Mouse (Mus musculus) adrenal gland, adult 8-10 months (tissue): ENCODE measurements at regions not wholly inside any gene's neighbourhood (a gene's known extent, or its start where the extent isn't known, plus 50 kb on each side); places are given as distances from the start of the nearest gene placed in this dataset.

Experiments used
- DNase-seq: peaks from one replicate; pipeline ENCODE4 v3.0.0; 2022

DNA sequence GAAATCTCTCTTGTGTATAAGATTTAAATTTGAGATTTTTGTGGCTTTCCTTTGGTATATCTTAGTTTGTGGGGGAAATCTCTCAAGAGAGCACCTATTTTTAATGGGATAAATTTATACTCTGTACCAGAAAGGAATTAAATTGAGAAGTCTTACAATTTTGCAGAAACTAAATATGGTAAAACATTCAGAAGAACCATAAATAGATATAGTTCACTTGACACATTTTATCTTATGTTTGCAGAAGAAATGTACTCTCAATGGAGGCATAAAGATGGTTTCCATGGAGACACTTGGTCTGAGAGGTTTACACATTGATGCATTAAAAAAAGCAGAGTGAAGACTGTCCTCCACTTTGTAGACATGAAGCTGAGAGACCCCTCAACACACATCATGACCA is 86.9 kb downstream of the Ndufa10 start:
- DNase-seq, result no peak

DNA sequence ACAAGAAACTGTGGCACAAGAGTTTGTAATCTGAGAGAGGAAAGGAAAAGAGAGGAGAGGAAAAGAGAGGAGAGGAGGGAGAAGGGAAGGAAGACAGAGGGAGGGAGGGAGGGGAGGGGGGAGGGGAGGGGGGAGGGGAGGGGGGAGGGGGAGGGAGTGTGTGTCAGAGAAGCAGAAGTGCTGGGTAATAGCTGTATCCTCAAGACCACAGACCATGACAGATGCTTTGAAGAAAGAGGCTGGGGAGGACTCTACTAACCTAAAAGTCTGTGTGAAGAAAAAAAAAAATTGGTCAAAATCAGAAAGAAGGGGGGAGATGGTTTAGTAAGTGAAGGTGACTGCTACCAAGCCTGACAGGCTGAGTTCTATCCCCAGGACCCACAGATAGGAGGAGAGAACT is 88.7 kb downstream of the Ndufa10 start:
- no peak for DNase-seq

DNA sequence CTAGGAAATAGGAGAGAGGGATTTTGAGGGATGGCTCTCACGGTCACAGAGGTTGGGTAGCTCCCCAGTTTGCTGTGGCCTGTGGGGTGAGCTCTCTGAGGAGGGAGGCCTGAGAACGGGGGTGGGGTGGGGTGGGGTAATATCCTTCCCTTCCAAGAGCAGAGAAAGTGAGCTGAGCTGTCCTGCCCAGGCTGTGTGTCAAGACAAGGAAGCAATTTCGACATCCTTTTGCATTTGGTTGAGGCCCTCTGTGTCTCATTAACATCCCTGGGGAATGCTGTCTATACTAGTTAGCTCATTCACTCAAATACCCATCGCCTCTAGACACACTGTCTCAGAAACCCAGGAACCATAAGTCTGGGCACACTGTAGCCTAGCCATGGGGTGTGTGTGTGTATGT is 89.9 kb downstream of the Ndufa10 start:
- no peak for DNase-seq

DNA sequence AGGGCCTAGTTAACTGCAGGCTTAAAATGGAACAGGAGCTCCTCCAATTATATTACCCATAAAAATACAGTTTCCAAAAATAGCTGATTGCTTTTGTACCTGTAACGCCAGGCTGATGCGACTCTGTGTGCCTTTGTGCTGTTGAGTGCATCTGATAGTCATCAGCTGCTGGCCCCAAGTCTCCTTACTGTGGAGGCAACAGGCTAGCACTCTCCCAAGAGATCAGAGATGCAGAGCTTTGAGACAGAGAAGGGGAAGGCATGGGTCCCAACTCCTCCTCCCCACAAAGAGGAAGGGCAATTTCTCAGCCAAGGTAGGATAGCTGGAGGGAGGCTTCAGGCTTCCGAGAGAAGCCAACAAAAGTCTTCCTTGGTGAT is 94.2 kb downstream of the Ndufa10 start:
- DNase-seq, result no peak

DNA sequence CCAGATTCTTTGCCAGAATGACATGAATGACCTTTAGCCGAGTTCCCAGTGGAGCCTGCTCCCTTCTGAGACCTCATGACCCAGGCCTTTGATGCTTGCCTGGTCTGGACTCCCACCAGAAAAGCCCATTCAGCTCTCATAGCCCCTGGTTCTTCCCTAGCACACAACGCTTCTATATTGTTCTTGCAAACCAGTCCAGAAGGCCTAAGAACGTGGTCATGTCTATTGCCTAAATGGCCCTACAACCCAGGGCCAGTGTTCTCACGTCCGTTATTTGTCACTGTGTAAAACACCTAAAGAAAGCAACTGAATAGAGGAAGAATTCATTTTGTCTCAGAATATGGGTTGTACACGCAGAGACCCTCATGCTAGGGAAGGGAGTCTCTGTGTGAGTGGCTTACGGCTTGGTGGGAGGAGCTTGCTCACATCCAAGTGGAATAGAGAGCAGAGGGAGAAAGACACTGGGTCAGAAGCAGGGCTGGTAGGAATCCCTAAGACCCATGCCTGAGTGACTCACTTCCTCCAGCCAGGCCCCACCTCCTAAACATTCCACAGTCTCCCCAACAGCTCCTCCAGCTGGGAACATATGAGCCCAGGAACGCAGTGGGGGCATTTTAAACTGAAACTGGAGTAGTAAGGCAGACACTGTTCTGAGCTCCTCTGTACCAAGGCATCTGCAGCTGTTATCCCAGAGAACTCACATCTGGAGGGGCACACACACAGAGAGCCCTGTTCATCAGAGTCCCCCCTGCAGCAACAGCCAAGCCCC is 94.7 kb downstream of the Ndufa10 start:
- DNase-seq, result no peak

DNA sequence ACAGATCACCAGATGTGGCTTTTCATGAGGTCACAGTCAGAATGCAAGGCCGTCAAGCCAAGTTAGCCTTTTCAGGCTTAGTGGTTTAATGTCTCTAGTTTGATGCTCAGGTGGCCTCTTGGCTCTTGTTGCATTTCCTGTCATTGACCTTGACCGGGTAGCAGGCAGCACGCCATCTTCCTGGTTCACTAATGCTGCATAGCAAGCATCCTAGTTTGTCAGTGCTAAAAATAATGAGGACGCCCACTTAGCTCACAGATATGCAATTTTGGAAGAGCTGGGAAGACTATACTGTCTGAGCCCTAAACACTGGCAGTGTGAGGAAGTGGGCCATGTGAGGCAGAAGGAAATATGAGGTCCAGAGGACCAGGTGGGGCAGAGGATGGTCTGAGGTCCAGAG is 97.2 kb downstream of the Ndufa10 start:
- DNase-seq, result no peak

DNA sequence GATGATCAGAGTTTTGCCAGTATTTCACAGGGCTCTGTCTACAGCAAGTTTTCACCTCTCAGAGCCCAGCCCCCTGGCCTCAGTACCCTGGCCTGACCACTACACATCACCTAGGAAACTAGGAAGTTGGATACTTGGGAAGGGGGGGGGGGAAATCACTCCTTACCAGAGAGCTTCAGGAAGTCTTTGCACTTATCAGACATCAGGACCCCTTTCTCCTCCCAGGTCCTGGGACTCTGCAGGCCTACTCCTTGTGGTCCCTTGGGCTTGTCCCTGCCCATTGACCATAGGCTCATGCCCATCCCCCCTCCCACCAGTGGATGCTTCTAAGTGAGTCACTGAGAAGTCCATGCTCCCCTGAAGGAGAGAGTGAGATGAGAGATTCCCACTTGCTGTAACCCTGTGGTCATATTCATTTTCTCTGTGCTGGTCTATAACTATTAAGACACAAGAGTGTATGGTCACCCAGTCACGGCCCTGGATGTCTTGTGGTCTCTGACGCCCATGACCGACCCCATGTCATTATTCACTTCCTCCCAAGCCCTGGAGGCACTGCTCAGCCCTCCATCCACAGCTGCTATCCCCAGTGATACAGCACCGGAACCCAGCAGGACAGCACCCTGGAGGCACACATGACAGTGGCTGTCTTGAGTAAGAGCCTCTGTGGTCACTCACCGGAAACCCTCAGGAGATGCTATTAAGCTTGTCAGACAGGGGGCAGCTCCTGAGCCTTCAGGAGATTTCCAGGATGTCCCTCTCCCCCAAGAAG is 101.3 kb downstream of the Ndufa10 start:
- DNase-seq, result no peak

DNA sequence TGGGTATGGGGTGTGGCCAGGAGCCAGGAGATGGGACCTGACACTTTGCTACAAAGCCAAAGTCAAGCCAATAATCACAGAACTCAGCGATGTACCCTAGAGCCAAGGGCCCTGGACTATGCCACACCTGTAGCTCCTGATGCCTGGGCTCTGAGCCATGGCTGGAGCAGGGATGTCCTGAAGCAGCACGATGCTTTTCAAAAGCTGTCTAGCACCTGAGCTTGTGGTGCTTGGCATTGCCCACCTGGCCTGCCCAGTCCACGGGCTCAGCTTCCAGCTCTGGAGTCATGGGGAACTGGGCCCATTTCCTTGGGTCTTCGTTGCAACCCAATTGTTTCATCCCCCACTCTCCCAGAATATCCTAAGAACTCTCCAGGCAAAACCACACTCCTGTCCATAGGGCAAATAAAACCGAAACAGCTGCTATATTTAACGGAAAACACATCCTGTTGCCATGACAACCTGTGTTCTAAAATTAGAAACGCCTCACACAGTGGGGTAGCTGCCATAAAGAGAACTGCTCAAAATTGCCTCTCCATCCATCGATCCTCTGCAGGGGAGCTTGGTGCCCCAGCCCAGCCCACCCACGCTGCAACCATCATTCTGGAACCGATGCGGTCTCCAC is 102.2 kb downstream of the Ndufa10 start:
- DNase-seq, result no peak

DNA sequence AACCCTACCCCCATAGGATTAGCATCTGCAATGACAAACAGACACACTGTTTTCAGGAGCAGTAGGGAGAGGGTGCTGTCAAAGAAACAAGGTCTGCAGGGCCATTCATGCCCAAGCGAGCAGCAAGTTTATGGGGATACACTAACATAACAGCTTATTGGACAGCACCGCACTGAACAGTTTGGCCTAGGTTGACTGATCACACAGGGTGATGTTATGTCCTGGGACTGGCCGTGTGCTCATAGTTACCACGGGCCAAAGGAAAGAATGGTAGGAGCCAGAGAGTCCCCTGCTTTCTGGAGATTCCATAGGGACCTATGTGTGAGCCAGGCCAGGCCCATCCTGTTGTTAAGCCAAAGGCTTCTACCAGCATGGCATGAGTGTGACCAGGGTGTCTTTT is 102.8 kb downstream of the Ndufa10 start:
- DNase-seq, result no peak

DNA sequence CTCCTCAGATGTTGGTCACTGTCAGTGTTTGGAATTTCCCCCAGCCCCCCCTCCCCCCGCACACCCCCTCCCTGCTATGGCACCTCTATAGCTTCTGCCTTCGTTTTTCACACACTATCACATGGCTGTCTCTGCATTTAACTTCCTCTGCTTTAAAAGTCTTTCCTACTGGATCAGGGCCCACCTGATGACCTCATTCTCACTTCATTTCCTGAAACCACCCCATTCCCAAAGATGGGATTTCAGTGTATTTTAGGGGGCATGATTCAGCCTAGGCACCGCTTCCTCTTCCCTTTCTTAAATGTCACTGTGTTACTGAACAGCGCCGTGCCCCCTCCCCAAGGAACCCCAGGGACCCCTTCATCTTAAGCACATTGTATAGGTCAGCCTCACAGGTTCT is 103.7 kb downstream of the Ndufa10 start:
- DNase-seq, result no peak

DNA sequence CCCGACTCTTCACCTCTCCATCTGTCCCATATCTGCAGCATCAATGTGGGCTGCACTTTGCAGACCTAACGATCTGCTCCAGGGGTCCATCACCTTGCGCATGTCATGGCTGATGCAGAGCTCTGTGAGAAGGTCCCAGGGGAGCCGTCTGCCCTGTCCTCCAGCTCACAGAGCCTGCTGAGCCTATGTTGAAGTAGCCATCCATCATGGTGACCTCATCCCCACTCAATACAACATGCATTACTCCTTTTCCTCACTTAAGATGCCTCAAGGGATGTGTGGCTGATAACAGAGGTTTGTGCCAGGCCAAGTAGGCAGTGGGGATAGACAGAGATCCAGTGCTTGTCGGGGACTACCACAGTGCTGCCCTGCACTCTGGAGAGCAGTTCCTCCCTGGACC is 107.4 kb downstream of the Ndufa10 start:
- no peak for DNase-seq

DNA sequence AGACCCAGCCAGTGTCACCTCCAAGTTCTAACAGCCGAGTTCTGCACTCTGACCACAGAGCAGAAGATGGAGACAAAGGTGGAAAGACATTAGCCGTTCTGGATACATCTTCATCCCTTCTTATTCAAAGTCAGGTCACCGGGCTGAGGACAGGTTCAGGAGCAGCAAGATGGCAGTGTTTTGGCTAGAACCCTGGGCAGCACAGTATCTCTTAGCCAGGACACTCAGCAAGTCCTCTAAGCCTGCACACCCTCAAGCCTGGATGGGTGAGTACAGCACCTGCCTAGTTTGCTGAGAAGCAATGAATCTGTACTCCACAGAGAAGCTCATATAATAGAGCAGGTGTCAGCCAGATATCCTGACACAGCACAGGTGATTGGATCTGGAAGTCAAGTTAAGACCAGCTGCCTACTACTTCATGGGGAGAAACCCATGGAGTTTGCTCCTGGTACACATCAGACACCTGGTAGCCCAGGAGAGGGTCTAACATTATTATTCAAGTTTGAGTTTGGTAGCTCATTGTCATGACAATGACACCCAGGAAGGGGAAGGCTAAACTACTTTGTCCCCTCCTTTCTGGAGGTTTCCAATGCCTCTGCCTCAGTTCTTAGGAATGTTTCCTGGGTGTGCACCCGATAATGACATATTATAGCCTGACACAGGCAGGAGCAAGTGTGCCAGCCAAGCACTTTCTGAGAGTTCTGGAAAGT is 108.1 kb downstream of the Ndufa10 start:
- DNase-seq, result no peak

DNA sequence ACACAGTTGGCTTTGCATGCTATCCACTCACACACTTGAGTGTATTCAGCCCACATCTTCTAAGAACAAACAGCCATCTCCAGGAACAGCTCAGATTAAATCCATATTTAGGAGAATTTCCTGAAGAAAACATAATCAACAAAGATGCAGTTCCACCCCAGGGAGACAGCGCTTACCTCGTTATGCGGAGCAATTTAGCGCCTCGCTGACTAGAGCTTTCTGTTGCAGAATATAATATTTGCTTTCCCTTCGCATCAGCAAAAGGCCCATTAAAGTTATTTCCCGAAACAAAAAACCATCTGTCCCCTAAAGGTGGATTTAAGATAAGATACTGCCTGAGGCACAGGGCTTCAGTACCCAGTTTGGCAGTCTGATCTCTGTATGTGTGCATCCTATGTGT is 112.0 kb downstream of the Ndufa10 start:
- DNase-seq, result no peak

DNA sequence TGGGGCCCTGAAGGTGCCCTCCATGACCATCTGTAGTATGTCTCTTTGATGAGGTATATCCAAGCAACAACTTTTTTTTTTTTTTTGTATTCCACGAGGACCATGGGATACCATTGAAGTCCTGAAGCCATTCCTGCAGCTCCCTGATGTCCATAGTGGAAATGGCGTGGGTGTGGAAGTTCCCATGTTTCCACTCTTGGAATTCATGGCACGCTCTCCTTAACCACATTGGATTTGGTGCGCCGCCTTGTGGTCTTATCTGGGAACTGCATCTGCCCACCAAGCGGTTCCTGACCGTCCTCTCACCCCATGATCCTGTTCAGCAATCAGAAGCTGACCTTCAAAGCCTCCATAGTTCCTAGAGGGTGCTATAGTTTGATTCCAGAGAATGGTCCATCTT is 113.4 kb downstream of the Ndufa10 start:
- DNase-seq, result peak; percentile 39

DNA sequence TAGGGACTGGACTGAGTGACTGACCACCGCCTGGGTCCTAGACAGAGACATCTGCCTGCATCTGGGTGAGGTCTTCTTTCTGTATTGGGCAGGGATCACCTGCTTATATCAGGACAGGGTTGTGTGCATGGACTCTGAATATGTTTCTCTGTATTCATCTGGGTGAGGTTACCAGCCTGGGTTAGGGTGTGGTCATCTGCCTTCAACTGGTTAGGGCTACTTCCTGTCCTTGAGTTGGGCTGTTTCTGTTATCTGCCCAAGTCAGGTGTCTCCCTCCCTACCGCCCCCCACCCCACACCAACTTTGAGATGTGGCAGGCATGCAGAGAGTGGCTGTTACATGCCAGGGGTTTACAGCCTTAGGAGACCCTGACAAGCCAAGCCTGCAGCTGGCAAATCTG is 114.2 kb downstream of the Ndufa10 start:
- DNase-seq, result no peak

DNA sequence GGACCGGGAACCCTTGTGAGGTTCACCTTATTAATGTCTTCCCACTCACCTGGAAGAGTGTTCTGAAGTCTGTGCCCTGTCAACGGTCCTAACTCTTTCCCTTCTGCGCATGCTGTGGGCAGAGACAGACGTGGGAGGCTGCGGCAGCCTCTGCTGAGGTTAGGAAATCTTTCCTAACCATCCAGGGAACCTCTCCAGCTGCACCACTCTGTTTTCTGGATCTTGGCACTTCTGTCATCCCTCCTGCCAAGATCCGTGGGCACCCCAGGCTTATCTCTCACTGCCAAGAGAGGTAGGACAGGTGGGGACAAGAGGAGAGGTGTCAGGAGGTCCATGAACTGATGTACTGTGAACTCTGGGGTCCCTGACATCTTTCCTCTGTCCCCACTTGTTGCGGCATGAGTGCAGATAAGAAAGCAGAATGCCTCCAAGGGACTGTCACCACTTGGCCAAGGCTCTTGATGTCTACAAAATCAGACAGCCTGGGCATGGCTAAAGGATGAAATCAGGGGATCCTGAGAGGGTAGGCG is 114.8 kb downstream of the Ndufa10 start:
- DNase-seq, result no peak

DNA sequence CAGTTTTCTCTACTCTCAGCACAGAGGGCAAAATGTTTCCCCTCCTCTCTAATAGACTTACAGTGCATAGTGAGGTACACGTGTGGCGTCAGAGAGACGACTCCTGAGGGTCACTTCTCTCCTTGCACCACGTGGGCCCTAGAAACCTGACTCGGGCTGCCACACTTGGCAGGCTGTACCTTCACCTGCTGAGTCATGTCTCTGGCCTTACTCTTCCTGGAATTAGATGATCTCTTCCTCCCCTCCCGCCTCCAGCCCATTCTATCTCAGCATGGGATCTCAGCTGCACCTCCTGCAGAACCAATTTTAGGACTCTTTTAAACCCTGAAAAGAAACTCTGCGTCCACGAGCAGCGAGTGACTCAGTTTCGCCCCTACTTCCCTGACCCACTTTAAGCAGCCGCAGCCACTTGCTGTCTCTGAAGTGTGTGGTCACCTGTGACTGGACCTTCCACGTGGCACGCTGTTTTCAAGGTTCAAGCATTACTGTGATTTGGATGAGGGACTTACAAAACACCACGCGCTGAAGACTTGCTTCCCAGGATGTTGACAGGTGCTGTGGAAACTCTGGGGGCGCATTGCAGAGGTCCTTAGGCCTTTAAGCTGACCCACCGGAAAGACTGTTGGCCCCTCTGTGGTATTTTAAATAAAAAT is 125.2 kb downstream of the Ndufa10 start:
- peak; percentile 47 for DNase-seq

DNA sequence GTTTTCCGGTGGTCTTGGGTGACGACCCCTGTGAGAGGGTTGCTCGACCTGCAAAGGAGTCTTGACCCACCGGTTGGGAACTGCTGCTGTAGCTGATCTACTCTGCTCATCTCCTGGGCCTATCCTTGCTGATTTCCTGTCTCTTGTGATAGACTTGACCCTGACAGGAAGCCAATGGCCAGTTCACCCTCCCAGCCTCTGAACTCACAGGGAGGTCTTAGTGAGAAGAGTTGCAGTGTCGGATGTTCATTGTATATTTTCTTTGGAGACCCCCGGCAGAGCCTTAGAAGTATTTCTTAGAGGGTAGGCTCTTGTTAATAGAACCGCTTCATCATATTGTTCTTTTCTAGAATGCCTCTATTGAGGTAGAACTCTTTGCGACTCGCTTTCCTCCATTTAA is 126.0 kb downstream of the Ndufa10 start:
- no peak for DNase-seq

DNA sequence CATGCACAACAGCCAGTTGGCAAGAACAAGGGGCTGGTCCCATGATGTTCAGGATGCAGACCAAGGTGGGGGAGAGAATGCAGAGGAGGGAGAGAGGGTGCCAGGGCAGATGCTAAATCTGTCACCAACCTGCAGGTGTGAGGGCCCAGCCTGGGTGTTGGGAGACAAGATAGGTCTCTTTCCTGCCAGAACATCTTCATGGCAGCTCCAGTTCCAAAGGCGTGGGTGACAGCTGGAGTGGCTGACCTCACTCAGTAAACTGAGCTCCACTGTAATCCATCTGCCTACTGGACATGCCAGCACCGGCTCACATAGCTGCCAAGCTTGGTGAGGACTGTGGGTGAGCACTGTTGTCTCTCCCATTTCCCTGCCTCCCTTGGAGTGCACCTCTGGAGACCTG is 129.9 kb downstream of the Ndufa10 start:
- DNase-seq, result no peak

DNA sequence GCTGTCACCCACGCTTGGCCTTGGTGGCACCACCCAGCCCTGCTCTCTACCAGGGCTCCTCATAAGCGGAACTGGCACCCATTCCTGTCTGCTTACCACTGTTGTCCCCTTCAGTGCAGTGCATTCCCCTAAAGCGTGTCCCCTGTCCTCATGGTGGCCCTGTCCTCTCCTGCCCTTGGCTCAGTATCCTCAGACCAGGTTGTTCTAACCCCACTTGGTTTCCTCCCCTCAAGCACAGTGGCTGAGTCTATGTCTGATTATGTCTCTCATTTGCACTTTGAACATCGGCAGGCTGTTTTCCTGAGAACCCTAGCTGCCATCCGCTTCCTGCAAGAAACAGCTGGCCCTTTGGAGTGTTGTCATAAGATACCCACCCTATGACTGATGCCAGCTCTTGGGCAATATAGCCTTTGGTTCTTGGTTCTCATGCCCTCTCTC is 130.5 kb downstream of the Ndufa10 start:
- DNase-seq, result no peak

DNA sequence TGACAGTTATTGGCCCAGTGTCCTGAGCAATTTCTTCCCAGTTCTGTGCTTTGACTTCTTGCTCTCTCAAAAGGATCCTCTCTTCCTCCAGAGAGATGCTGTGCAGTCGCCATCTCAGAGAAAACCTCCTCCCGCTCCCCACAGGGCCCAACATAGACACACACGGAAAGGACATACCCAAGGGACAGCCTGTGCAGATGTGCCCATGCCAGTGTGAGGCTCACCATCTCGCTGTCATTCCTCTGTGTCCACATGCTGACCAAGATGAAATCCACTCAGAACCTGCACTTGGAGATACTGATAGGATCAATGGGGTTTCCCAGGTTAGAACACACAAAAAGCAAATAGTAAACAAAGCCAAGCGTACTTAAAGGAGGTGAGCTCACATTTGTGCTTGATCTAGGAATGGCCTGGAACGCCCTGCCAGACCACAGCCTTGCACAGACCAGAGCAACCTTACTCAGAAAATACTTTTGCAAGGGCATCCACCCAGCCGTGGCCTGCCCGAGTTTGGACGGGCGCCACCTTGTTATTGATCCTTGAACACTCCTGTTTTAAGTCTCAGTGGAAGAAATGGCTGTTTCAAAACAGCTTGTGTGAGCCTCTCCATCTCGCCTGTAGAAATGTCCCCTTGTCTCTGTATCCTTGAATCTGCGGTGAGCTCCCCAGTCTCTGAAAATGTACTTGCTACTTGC is 131.7 kb downstream of the Ndufa10 start:
- DNase-seq, result peak; percentile 21

DNA sequence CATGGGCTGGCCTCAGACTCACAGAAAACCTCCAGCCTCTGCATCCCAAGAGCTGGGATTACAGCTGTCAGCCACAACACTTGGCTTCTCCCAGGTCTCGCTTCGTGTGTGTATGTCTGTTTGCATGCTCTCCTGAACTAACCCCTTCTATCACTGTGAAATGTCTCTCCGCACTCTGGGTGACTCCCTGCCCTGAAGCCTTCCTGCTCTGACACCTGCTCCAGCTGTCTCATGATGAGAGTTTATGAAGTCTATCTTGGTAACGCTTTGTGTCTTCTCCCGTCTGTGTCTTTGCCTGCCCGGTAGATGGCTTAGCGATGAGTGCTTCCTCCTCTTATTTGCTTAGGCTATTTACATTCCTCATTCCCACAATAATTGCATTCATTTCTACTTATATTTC is 133.0 kb downstream of the Ndufa10 start:
- DNase-seq, result no peak
